Mouse (Mus musculus) spleen, adult 12 weeks (tissue): ENCODE results near the gene Mboat7.
A peak's percentile ranks its signal among the peaks of the same experiment; 100 is the strongest.
"Not testable (repeated sequence)": the region's sequence is repeated elsewhere in the genome, so short reads cannot be mapped to it uniquely, and the experiment has no call there.

Experiments
- DNase-seq: peaks from one replicate; pipeline ENCODE4 v3.0.0; 2022; ENCODE audit warnings: low spot score

Gene Mboat7

GRCm38 (mm10) chr7:3692987-3693808 is at the start of gene Mboat7:
Mboat7 (minus strand) TSS chr7:3693523.
- DNase-seq, result peak; percentile 95

GRCm38 (mm10) chr7:3732675-3733074 is 39.4 kb upstream of the Mboat7 start:
- not testable (repeated sequence) for DNase-seq

DNA sequence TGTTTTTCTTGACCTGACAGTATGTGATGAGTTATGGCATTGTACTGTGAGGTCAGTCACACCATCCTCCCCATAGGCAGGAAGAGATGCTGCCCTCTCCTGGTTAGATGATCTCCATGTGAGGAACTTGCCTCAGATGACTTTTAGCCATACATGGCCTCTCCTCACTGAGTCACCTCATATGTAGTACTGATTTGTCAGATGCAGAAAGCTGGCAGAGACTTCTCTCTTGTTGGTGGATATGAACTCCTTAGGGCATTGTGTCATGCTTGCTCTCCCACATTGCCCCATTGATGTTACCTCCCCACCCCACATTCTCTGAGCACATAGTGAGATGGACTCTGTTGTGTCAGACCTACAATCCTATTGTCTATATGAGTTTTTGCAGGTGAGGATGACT is 32.1 kb upstream of the Mboat7 start:
- DNase-seq, result not testable (repeated sequence)

GRCm38 (mm10) chr7:3720268-3720667 is 26.9 kb upstream of the Mboat7 start, which contains the start of gene Pirb:
Pirb (minus strand) TSS chr7:3720391.
- not testable (repeated sequence) for DNase-seq

DNA sequence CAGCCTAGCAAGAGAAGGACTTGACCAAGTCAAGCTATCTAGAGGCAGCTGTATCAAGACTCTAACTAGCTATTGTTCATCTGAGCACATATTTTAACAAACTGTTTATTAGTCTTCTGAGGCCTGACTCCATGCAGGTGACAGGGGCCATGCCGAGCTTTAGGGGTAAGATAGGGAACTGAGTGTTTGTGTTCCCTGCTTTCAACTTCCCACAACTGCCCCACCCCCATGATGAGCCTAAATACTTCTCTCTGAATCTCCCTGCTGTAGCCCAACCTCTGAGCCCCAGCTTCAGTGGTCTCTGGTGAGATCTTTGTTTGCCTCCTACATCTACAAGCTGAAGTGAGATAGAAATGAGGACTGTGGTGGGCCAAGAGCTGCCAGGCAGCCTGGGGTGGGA is 21.9 kb upstream of the Mboat7 start:
- DNase-seq, result no peak

GRCm38 (mm10) chr7:3712264-3712942 is 19.1 kb upstream of the Mboat7 start:
- DNase-seq, result no peak

DNA sequence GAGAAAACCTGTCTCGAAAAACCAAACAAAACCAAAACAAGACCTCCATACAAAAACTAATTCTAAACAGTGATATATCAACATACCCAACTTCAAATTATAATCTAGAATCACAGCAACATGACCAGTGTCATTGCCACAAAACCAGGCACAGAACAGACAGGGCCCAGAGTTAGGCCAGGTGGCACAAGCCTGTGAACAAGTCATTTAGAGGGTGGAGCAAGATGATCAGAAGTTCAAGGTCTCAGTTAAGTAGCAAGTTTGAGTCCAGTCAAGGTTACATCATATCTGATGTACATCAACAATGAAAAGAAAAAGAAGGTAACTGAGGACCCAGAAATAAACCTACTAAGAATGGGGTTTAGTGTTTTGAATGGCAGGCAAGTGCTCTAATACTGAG is 15.7 kb upstream of the Mboat7 start:
- no peak for DNase-seq

GRCm38 (mm10) chr7:3708447-3708980 is 15.2 kb upstream of the Mboat7 start:
- not testable (repeated sequence) for DNase-seq

GRCm38 (mm10) chr7:3707568-3708413 is 14.5 kb upstream of the Mboat7 start:
- DNase-seq, result no peak

GRCm38 (mm10) chr7:3707027-3707426 is 13.7 kb upstream of the Mboat7 start:
- DNase-seq, result no peak

- no peak for DNase-seq
These were observed 13.1 kb upstream of the Mboat7 start for GRCm38 (mm10) chr7:3706343-3706934.

DNA sequence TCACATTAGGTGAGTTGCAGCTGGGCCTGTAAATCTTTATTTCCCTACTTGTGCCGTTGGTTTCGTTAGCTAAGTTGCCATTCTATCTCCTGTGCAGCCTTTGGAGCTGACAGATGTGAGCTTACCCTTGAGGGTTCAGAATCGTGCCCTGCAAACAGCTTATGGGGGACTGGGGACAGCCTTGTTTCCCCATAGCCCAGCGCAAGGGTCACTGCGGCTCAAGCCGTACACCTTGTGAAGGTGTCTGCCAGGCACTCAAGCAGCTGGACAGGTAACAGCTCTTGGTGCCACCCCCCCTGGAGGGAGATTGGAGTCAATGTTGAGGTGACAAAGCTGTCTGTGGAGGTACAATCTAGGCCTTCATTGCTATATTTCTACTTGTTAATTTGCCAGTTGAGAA is 12.6 kb upstream of the Mboat7 start:
- no peak for DNase-seq

- DNase-seq, result not testable (repeated sequence)
These were observed 12.1 kb upstream of the Mboat7 start for GRCm38 (mm10) chr7:3705461-3705860.

- no peak for DNase-seq
These were observed 11.2 kb upstream of the Mboat7 start for GRCm38 (mm10) chr7:3704475-3704874.

GRCm38 (mm10) chr7:3703879-3704441 is 10.6 kb upstream of the Mboat7 start, which contains the start of gene Rps9:
Rps9 (plus strand) TSS chr7:3703993.
- peak; percentile 86 for DNase-seq

DNA sequence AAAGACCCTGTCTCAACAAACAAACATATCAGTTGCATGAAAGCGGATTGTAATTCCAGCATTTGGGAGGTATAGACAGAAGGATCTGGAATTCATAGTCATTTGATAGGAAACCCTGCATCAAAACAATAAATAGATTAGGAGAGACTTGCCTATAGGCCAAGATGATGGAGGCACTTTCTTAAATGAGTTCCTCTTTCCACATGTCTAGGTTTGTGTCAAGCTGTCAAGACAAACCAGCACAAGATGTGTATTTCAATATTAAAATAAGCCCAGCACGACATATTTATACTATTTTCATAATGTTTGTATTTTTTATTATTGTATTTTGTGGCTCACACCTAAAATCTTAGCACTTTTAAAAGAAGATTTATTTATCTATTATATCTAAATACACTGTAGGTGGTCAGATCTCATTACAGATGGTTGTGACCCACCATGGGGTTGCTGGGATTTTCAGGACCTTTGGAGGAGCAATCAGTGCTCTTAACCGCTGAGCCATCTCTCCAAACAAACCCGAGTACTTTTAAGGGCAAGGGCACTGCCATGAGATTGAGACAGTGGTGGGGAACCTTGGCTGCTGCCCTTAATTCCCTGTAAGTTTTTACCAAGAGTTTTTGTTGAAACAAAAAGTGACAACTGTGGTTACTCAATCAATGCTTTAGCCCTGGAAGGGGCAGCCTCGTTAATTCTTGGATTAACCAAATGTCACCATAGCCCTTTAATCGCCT is 10.0 kb upstream of the Mboat7 start:
- no peak for DNase-seq

- DNase-seq, result no peak
These were observed 5.1 kb upstream of the Mboat7 start for GRCm38 (mm10) chr7:3698471-3698870.

- not testable (repeated sequence) for DNase-seq
These were observed 1.6 kb upstream of the Mboat7 start for GRCm38 (mm10) chr7:3694949-3695305.

- DNase-seq, result peak; percentile 52
These were observed 989 bp upstream of the Mboat7 start for GRCm38 (mm10) chr7:3694076-3694948.

- DNase-seq, result no peak
These were observed 419 bp upstream of the Mboat7 start for GRCm38 (mm10) chr7:3693809-3694075.
